Mouse (Mus musculus): ENCODE measurements around the gene Klhl12.
"Not testable (repeated sequence)": the region's sequence is repeated elsewhere in the genome, so short reads cannot be mapped to it uniquely, and the experiment has no call there.

Klhl12 gene

GRCm38 (mm10) chr1:134513312-134513860 is 58.1 kb downstream of the Klhl12 start:
- no peak; the same call in 1 of the 2 replicates for ATAC-seq (ENCODE audit: insufficient number of reproducible peaks, low FRiP score, low TSS enrichment)

GRCm38 (mm10) chr1:134513876-134514590 is 58.7 kb downstream of the Klhl12 start:
- no peak for ATAC-seq (ENCODE audit: insufficient number of reproducible peaks, low FRiP score, low TSS enrichment)

DNA sequence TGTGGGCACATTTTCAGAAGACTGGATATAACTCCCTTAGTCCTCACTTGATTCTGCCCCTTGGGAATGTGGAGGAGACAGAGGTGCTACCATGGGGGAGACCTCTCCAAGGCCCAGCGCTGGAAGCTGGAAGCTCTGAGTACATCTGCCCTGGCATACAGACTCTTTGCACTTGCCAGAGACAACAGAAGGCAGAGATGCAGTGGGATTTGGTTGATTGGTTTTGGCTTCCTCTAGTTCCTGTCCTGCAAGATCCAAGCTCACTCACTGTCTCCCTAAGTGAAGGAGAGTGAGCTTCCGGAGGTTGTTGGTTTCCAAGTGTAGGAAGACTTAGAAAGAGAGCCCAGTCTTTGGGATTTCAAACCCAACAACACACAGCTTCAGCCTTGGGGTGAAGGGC is 60.6 kb downstream of the Klhl12 start:
- no peak for ATAC-seq (ENCODE audit: insufficient number of reproducible peaks, low FRiP score, low TSS enrichment)

- ATAC-seq (ENCODE audit: insufficient number of reproducible peaks, low FRiP score, low TSS enrichment) = no peak
Observed at GRCm38 (mm10) chr1:134516491-134517198, 61.3 kb downstream of the Klhl12 start.

DNA sequence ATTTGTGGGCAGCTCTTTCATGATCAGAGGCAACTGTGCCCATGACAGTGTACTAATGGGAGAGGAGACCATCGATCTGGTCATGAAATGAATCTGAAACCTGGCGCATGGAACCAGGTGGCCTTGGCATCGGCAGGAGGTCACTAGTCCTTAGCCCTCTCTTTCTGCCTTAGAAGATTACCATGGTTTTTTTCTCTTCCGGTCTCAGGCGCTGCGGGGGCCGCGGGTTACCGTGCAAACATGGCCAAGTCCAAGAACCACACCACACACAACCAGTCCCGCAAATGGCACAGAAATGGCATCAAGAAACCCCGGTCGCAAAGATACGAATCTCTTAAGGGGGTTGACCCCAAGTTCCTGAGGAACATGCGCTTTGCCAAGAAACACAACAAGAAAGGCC is 62.5 kb downstream of the Klhl12 start:
- ATAC-seq (ENCODE audit: insufficient number of reproducible peaks, low FRiP score, low TSS enrichment) = not testable (repeated sequence)

DNA sequence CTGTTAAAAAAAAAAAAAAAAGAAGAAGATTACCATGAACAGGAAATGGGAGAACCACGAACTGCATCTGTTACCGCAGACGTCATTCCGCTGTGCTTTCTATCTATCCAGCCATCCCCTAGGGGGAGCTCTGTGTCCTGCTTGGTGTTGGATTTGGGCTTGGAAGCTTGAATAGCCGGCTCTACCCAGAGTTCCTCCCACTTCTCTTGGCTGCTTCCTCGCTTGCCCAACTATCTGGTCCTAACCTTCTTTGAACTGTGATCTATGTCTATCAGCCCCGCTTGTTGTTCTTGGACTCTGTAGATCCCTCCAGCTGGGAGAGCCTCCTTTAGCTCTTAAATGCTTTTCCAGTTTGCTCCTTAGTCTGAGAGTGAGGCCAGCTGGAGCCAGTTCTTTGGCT is 63.3 kb downstream of the Klhl12 start:
- ATAC-seq (ENCODE audit: insufficient number of reproducible peaks, low FRiP score, low TSS enrichment) = peak; percentile 84

GRCm38 (mm10) chr1:134519201-134519600 is 63.9 kb downstream of the Klhl12 start:
- not testable (repeated sequence) for ATAC-seq (ENCODE audit: insufficient number of reproducible peaks, low FRiP score, low TSS enrichment)

- ATAC-seq (ENCODE audit: insufficient number of reproducible peaks, low FRiP score, low TSS enrichment) = no peak
Observed at GRCm38 (mm10) chr1:134520001-134520721, 64.8 kb downstream of the Klhl12 start.

DNA sequence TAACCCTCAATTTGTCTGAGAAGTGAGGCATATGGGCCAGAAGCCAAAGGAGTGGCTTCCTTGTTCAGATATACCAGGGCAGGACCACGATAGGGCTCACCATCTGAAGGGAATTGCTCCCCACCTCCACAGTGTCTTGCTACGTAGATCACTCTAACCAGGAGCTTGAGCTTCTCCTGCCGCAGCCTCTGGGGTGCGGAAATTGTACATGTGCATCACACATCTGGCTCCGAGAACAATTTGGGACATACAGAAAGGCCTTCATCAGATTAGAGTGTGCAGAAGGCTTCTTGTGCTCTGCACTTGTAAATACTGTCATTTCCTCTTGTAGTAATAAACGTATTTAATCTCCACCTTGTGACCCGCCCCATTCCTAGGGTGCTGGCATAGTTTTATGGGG is 65.8 kb downstream of the Klhl12 start:
- ATAC-seq (ENCODE audit: insufficient number of reproducible peaks, low FRiP score, low TSS enrichment) = no peak

DNA sequence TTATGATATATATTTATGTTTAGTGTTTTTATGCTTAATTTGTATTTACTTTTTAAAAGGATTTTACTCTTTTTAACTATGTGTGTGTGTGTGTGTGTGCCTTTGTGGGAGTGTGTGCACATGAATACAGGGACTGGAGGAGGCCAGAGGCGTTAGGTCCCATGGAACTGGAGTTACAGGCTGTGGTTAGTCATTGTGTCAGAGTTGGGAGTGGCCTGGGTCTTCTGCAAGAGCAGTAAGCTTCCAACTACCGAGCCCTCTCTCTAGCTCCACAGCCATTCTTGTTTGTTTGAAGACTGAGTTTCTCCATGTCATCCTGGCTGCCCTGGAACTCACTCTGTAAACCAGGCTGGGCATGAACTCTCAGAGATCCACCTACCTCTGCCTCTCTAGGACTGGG is 67.0 kb downstream of the Klhl12 start:
- no peak for ATAC-seq (ENCODE audit: insufficient number of reproducible peaks, low FRiP score, low TSS enrichment)

DNA sequence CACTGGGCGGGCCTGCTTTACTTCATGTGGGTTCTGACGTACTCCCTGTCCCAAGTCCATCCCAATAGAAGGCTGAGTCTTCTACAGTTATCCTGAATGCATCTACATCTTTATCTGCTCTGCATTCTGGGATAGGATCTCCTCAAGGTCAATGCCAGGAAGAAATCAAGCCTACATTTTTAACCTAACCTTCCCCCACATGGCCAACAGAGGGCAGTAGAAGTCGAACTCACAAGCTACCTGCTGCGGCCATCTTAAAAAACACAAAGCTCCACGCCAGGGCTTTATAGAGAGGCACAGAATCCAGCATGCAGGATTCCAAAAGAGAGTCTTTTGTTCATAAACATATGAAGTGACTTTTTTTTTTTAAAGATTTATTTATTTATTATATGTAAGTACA is 69.1 kb downstream of the Klhl12 start:
- no peak for ATAC-seq (ENCODE audit: insufficient number of reproducible peaks, low FRiP score, low TSS enrichment)

GRCm38 (mm10) chr1:134525015-134525414 is 69.7 kb downstream of the Klhl12 start:
- no peak for ATAC-seq (ENCODE audit: insufficient number of reproducible peaks, low FRiP score, low TSS enrichment)

DNA sequence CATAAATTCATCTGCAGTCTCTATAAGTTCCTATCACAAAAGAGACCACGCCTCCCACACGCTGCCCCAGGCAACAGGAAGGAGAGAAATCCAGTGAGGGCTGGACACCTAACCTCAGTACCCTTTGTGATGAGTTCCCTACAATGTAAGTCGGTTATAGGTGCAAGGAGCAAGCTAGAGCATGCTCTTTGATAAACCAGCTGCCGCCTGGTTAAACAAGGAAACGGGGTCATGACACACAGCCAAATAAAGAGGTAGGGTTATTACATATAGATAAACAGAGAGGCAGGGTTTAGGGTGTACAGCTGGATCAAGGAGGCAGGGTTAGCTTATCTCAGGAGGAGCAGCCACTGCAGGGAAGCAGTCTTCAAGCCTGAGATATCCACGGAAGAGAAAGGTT is 71.4 kb downstream of the Klhl12 start:
- no peak for ATAC-seq (ENCODE audit: insufficient number of reproducible peaks, low FRiP score, low TSS enrichment)

GRCm38 (mm10) chr1:134530618-134531017 is 75.3 kb downstream of the Klhl12 start:
- ATAC-seq (ENCODE audit: insufficient number of reproducible peaks, low FRiP score, low TSS enrichment) = no peak

DNA sequence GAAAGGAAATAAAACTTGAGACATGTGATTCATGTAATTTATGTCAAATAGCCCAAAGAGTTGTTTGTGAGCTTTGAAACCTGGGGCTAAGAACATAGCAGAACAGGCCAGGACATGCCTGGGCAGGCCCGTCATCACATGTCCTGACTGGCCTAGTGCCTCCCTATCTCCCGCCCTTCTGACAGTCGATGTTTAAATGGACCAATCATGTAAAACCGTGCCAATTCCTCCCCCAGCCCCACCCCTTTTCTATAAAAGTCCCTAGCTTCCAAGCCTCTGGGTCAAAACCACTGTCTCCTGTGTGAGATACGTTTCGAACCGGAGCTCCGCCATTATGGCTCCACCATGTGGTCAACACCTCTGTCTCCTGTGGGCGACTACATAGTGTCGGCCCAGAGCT is 78.4 kb downstream of the Klhl12 start:
- ATAC-seq (ENCODE audit: insufficient number of reproducible peaks, low FRiP score, low TSS enrichment) = not testable (repeated sequence)

DNA sequence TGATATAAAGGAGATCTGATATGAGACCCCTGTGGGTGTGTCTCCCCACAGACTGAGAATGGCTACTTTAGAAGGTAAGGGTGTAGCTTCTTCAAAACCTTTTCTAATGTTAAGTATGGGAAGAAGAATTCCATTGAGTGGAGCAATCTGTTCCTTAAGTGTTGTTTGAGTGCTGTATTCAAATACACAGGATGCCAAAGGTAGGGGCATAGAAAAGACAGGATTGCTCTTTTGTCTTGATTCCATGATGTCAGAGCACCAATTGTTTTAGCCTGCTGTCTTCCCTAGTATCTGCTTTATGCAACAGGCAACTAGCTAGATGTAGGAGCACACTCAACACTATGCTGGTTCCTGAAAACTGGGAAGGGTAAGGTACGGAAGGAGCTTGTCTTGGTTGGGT is 79.7 kb downstream of the Klhl12 start:
- no peak for ATAC-seq (ENCODE audit: insufficient number of reproducible peaks, low FRiP score, low TSS enrichment)

- ATAC-seq (ENCODE audit: insufficient number of reproducible peaks, low FRiP score, low TSS enrichment) = no peak
Observed at GRCm38 (mm10) chr1:134535513-134535912, 80.2 kb downstream of the Klhl12 start.

DNA sequence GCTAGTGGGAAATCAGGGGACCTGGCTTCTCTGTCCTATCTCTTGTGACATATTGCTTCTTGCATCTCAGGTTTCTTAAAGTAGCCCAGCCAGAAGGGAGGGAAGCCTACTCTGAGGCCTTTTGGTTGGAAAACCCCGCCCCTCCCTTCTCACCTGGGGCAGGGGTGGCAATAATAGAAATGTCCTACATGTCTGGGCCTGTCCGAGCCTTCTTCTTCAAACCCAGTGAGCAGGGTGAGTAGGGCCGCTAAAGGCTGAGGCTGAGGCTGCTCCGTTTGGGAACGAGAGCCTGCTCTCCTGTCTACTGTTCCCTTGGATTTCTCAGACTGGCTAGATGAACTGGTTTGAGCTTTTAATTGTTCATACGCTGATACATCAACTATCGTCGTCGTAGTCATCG is 85.3 kb downstream of the Klhl12 start:
- ATAC-seq (ENCODE audit: insufficient number of reproducible peaks, low FRiP score, low TSS enrichment) = no peak

Measured in cerebellum, adult (tissue).